Mouse (Mus musculus): ENCODE measurements at regions not wholly inside any gene's neighbourhood (a gene's known extent, or its start where the extent isn't known, plus 50 kb on each side); places are given as distances from the start of the nearest gene placed in this dataset.

- in situ Hi-C loops (cut with MboI; ENCODE audit: low pct_unique_long_range_greater_than_20kb in 1 of 2, low sequenced_read_pairs in 2 of 2, unreplicated experiment in 1 of 2), result no loop called here
Observed at GRCm38 (mm10) chr13:110570386-110570785, 175.5 kb downstream of the Plk2 start.

DNA sequence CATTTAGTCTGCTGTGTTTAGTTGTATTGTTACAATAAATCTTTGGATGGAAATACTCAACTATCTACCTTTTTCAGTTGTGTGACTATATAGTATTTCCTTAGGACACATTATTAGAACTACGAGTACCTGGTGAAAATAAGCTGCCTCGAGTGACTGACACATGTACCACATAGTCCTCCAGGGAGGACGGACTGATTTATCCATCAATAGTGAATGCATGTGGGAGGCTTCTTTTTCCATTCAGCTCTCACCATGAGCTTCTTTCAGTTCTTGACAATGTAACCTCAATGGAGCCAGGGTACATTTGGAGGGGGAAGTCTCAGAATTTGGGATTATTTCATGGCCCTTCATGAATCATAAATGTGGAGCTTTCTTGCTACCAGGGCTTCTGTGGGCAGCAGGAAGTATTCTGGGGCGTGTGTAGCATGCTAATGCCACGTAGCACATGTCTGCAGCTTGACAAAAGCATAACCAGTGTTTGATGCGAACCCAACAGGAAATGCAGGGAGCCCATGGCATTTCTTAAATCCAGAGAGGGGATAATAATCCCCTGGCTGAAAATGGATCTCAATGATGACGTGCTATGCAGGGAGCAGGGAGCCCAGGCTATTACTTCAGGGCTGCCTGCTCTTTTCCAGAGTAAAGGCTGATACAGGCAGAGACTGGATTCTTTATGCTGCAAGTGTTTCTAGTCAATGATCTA is 178.7 kb downstream of the Plk2 start:
- in situ Hi-C loops (cut with MboI; ENCODE audit: low pct_unique_long_range_greater_than_20kb in 1 of 2, low sequenced_read_pairs in 2 of 2, unreplicated experiment in 1 of 2), result no loop called here

- in situ Hi-C loops (cut with MboI; ENCODE audit: low pct_unique_long_range_greater_than_20kb in 1 of 2, low sequenced_read_pairs in 2 of 2, unreplicated experiment in 1 of 2), result no loop called here
Observed at GRCm38 (mm10) chr13:110574764-110575471, 180.1 kb downstream of the Plk2 start.

DNA sequence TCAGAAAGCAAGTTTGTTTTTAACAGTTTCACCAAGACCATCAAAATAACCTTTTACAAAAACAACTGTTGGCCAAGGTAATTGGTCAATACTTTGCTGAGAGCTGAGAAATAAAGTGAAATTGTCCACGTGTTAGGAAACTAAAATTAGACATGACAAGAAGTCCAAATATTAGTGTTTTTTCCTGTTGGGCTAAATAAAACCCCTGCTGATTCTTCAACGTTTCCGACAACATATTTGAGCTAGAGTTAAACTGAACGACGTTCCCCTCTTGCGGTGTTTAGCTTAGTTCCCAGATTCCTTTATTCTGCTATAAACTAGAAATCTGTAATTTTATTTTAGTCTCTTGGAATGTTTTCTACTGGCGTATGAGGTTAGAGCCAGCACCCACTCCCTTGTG is 183.3 kb downstream of the Plk2 start:
- in situ Hi-C loops (cut with MboI; ENCODE audit: low pct_unique_long_range_greater_than_20kb in 1 of 2, low sequenced_read_pairs in 2 of 2, unreplicated experiment in 1 of 2), result no loop called here

DNA sequence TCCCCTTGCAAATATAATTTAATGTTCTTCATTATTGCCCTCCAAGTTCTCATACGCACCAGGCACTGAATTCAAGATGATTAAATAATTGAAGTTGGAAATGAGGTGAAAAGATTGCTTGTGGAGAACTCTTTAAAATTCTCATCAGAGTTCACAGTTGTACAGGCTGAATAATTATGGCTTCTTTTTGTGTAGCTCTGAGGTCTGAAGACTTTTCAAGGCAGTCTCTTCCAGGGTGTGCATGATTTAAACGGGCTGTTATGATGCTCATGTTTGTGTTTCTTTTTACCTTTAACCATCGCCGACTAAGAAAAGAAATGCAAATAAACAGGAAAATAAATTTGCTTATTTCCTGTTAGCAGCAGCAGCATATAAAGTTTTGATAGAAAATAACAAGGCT is 185.3 kb downstream of the Plk2 start:
- in situ Hi-C loops (cut with MboI; ENCODE audit: low pct_unique_long_range_greater_than_20kb in 1 of 2, low sequenced_read_pairs in 2 of 2, unreplicated experiment in 1 of 2), result no loop called here

DNA sequence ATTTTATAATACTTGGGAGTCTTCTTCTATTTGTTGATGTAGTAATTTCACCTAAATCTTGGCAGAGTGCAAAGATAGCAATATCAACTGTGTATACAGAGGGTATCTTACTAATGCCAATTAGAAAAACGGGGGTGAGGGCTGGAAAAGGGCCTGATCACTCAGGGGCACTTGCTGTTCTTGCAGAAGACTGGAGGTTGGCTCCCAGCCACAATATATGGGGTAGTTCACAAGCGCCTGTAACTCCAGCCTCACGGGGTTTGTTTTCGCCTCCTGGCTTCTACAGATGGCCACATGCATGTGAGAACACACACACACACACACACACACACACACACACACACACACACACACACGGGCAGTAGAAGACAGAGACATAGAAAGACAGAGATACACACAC is 185.7 kb downstream of the Plk2 start:
- in situ Hi-C loops (cut with MboI; ENCODE audit: low pct_unique_long_range_greater_than_20kb in 1 of 2, low sequenced_read_pairs in 2 of 2, unreplicated experiment in 1 of 2), result no loop called here

DNA sequence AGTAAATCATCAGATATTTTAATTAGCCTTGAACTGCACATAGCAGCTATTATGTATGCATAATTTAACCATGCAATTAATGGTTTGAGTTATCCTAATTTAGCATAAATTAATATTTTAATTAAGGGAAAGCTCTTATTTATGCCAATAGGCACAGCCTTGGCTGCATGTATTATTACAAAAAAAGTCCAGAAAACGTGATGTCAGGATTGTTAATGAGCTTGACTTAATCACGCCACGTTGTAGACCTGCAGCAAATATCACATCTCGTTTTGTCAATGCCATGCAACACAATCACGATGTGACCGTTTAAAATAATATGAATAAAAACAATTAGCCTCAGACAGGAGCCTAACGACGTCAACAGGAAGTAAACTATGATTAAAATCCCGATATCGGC is 189.9 kb downstream of the Plk2 start:
- in situ Hi-C loops (cut with MboI; ENCODE audit: low pct_unique_long_range_greater_than_20kb in 1 of 2, low sequenced_read_pairs in 2 of 2, unreplicated experiment in 1 of 2), result no loop called here

DNA sequence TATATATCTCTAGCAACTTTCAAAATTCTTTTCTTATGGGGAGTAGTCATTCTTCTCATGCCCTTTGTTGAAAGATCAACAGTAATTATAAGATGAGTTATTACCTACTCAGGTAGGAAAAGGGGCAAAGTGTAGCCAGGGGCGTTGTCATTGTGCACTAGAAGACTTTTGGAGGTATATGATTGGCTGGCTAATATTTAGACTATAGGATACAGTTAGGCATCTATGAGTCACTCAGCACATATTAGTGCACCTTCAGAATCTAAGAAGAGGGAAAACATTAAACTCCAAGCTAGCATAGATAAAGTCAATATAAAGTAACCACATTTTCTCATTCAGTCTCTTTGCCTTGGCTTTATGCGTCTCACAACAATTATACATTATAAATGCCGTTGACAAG is 199.8 kb downstream of the Plk2 start:
- in situ Hi-C loops (cut with MboI; ENCODE audit: low pct_unique_long_range_greater_than_20kb in 1 of 2, low sequenced_read_pairs in 2 of 2, unreplicated experiment in 1 of 2), result no loop called here

DNA sequence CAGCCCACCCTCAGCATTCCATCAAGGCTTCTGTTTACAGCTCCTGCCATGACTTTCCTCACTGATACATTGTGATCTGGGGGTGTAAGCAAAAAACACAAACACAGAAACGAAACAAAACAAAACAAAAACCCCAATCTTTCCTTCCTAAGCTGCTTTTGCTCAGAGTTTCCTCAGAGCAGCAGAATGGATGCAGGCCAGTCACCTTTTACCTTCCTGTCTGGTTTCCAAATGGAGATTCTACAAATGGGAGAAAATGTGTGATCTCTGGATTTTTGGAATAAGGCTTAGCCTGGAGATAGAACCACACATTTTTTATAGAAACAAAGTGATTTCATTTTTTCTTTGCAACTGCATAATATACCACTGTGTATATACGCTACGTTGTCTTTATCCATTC is 204.8 kb downstream of the Plk2 start:
- in situ Hi-C loops (cut with MboI; ENCODE audit: low pct_unique_long_range_greater_than_20kb in 1 of 2, low sequenced_read_pairs in 2 of 2, unreplicated experiment in 1 of 2), result no loop called here

- in situ Hi-C loops (cut with MboI; ENCODE audit: low pct_unique_long_range_greater_than_20kb in 1 of 2, low sequenced_read_pairs in 2 of 2, unreplicated experiment in 1 of 2), result no loop called here
Observed at GRCm38 (mm10) chr13:110600377-110600776, 205.5 kb downstream of the Plk2 start.

DNA sequence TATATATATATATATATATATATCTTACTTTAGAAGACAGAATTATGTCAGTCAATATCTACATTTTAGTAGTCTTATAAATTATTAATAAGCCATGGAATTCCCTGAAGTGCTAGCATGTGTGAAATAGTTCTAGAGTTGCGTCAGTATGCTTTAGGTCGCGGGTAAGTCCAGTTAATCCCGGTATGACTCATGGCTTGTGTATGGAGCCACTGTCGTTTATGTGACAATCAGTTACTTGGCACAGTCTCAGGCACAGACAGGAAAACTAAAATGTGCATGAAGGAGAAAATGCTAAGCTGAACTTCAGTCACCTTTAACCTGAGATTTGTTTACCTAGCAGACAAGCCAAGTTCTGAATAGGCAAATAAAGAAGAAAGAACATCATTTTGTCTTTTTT is 206.5 kb downstream of the Plk2 start:
- in situ Hi-C loops (cut with MboI; ENCODE audit: low pct_unique_long_range_greater_than_20kb in 1 of 2, low sequenced_read_pairs in 2 of 2, unreplicated experiment in 1 of 2), result no loop called here

DNA sequence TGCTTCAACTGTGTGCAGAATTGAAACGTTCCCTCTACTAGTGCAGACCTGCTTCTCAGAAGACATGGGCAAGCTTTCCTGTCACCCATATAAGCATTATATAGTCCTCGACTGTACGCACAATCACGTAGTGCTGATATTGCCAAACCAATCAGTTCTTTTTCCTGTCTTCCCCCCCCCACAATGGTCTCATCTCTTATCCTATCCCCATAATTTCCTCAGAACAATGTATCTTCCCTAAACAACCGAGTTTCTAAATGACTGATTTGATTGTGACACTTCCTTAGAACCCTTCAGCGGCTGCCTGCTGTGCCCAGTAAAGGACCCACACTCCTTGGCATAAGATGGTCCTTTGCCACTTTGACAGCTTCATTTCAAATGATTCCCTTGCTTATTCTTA is 207.0 kb downstream of the Plk2 start:
- in situ Hi-C loops (cut with MboI; ENCODE audit: low pct_unique_long_range_greater_than_20kb in 1 of 2, low sequenced_read_pairs in 2 of 2, unreplicated experiment in 1 of 2), result no loop called here

GRCm38 (mm10) chr13:110602894-110603293 is 208.0 kb downstream of the Plk2 start:
- in situ Hi-C loops (cut with MboI; ENCODE audit: low pct_unique_long_range_greater_than_20kb in 1 of 2, low sequenced_read_pairs in 2 of 2, unreplicated experiment in 1 of 2), result no loop called here

DNA sequence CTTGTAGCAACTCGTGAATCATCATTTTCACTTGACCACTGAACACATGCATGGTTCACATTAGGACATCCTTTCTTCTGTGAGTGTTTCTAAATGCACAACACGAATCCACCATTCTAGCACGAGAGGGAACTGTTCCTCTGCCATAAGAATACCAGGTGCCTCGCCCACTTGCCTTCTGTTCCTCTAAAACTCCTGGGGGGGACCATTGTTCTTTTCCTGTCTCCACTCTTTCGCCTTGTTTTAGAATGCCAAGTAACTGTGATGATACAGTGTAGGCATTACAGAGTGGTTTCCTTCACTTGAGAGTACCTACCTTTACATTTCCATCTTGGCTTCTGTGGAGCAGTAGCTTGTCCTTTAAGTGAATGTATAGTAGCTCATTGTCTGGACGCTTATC is 224.2 kb downstream of the Plk2 start:
- in situ Hi-C loops (cut with MboI; ENCODE audit: low pct_unique_long_range_greater_than_20kb in 1 of 2, low sequenced_read_pairs in 2 of 2, unreplicated experiment in 1 of 2), result no loop called here

GRCm38 (mm10) chr13:110627136-110627535 is 232.3 kb downstream of the Plk2 start:
- in situ Hi-C loops (cut with MboI; ENCODE audit: low pct_unique_long_range_greater_than_20kb in 1 of 2, low sequenced_read_pairs in 2 of 2, unreplicated experiment in 1 of 2), result no loop called here

DNA sequence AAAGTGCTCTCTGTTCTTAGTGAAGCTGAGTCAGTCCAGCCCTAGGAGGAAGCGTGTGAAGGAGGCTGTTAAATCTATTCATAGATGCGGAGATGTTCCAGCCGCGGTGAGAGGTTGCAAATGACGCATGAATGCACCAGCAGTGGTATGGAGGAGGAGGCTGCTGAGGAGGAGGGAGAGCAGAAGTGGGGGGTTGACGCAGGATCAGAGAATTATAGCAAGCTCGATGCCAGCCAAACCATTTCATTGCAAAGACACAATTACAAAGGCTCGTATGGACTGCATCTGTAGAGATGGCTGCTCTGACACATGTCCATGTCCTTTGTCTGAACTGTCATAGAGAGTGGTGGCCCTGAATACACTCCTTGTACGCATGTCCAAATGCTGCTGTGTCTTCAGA is 232.9 kb downstream of the Plk2 start:
- in situ Hi-C loops (cut with MboI; ENCODE audit: low pct_unique_long_range_greater_than_20kb in 1 of 2, low sequenced_read_pairs in 2 of 2, unreplicated experiment in 1 of 2), result no loop called here

DNA sequence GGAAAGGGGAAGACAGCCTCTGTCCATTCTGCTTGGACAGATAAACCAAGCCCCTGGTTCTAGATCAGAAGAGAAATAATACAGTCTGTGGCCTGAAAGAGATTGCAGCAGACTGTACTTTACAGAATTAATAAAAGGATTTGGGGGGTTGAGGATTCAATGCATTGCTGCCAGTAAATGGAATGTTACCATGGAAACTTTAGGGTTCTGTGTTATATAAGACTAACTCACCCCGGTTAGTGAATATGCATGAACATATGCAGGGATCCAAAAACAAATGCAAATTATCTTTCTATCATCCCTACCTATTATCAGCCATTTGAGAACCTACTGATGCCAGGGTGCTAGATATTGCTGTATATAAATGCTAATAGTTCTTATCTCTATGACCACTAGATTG is 233.4 kb downstream of the Plk2 start:
- in situ Hi-C loops (cut with MboI; ENCODE audit: low pct_unique_long_range_greater_than_20kb in 1 of 2, low sequenced_read_pairs in 2 of 2, unreplicated experiment in 1 of 2), result no loop called here

DNA sequence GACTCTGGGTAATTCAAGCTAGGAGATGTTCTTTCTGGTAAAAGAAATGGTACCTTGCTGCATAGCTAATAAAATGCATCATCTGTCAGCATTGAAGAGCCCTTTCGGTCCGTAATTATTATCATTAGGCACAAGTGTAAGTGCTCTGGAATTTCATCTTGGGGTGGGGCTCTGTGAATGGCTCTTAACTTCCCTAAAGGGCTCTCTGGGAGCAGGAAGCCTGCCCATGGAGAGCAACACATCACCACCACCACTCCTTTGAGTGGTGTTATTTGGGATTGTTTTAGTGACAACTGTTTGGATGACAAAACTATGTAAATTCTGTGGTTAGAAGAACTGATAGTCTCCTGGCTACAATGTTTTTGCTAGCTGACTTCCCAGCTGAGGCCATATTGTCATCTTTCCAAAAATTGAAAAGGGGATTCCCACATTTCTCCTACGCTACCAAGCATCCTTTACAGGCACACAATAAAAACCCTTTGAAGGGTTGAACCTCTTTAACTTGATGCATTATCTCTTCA is 238.5 kb downstream of the Plk2 start:
- in situ Hi-C loops (cut with MboI; ENCODE audit: low pct_unique_long_range_greater_than_20kb in 1 of 2, low sequenced_read_pairs in 2 of 2, unreplicated experiment in 1 of 2), result no loop called here

- in situ Hi-C loops (cut with MboI; ENCODE audit: low pct_unique_long_range_greater_than_20kb in 1 of 2, low sequenced_read_pairs in 2 of 2, unreplicated experiment in 1 of 2), result no loop called here
Observed at GRCm38 (mm10) chr13:110633899-110634298, 239.1 kb downstream of the Plk2 start.

GRCm38 (mm10) chr13:110642792-110643191 is 247.9 kb downstream of the Plk2 start:
- in situ Hi-C loops (cut with MboI; ENCODE audit: low pct_unique_long_range_greater_than_20kb in 1 of 2, low sequenced_read_pairs in 2 of 2, unreplicated experiment in 1 of 2), result no loop called here

Measured in mouse embryonic stem cell (cell line).